Mouse (Mus musculus): ENCODE results near the gene Antxr2. TPM values are rescaled to one million over a fixed set of nuclear protein-coding genes. Genes with fewer than 3 reads are reported as not detected.

Gene Antxr2
- polyA plus RNA-seq, 1 experiment from 2014 or later, result 34.1 TPM

- Histone ChIP-seq H3K9me3 (no peaks in the 10 kb centered on the region), H3K4me2 (no peak overlapping the region), H3K27me3 (no peaks in the 10 kb centered on the region), H3K36me3 (peaks cover 5% of the 10 kb centered on the region; the same call in 1 of the 2 replicates), H3K9ac (no peak overlapping the region), H3K4me1 (0 out of 2 replicates have a peak, but pooled peaks cover 3% of the 10 kb centered on the region), H3K4me3 (no peak overlapping the region), H3K27ac (no peak overlapping the region)
- no peak for ATAC-seq (ENCODE audit: borderline replicate concordance, extremely low read depth, low FRiP score, low TSS enrichment)
- WGBS, result 95% methylated on average over 9 of the region's 9 CpGs
Observed at GRCm38 (mm10) chr5:97983375-97983774, 47.5 kb downstream of the Antxr2 start.

- H3K27me3 ChIP-seq, result no peaks in the 10 kb centered on the region
- 38% methylated on average over 14 of the region's 14 CpGs for WGBS
- ATAC-seq (ENCODE audit: borderline replicate concordance, extremely low read depth, low FRiP score, low TSS enrichment), result no peak
- H3K9ac ChIP-seq, result no peak overlapping the region
- 0 out of 2 replicates have a peak, but pooled peaks cover 3% of the 10 kb centered on the region for H3K4me1 ChIP-seq
- H3K4me2 ChIP-seq, result peak overlapping the region; percentile 22; the same call in 1 of the 2 replicates
- H3K4me3 ChIP-seq, result no peak overlapping the region
- H3K9me3 ChIP-seq, result no peaks in the 10 kb centered on the region
- H3K36me3 ChIP-seq, result no peaks in the 10 kb centered on the region; the same call in 1 of the 2 replicates
- H3K27ac ChIP-seq, result no peak overlapping the region; the same call in 1 of the 2 replicates
Observed at GRCm38 (mm10) chr5:97980472-97980871, 50.4 kb downstream of the Antxr2 start.

- Histone ChIP-seq H3K9ac (no peak overlapping the region), H3K36me3 (no peaks in the 10 kb centered on the region; the same call in 1 of the 2 replicates), H3K4me2 (no peak overlapping the region), H3K27ac (no peak overlapping the region), H3K4me1 (no peaks in the 10 kb centered on the region), H3K27me3 (no peaks in the 10 kb centered on the region), H3K9me3 (no peaks in the 10 kb centered on the region), H3K4me3 (no peak overlapping the region)
- WGBS, result 65% methylated on average over 1 of the region's 1 CpGs
- no peak for ATAC-seq (ENCODE audit: borderline replicate concordance, extremely low read depth, low FRiP score, low TSS enrichment)
Observed at GRCm38 (mm10) chr5:97973293-97973692, 57.5 kb downstream of the Antxr2 start.

GRCm38 (mm10) chr5:97972029-97972428 lies 58.8 kb downstream of the Antxr2 start:
- H3K4me2 ChIP-seq, result no peak overlapping the region
- H3K4me1 ChIP-seq, result no peaks in the 10 kb centered on the region
- no peaks in the 10 kb centered on the region for H3K36me3 ChIP-seq
- no peak overlapping the region for H3K4me3 ChIP-seq
- H3K27me3 ChIP-seq, result no peaks in the 10 kb centered on the region
- ATAC-seq (ENCODE audit: borderline replicate concordance, extremely low read depth, low FRiP score, low TSS enrichment), result no peak
- H3K9ac ChIP-seq, result no peak overlapping the region
- H3K9me3 ChIP-seq, result no peaks in the 10 kb centered on the region
- WGBS, result 89% methylated on average over 4 of the region's 4 CpGs
- H3K27ac ChIP-seq, result no peak overlapping the region

- ATAC-seq (ENCODE audit: borderline replicate concordance, extremely low read depth, low FRiP score, low TSS enrichment), result no peak
- no peaks in the 10 kb centered on the region for H3K27me3 ChIP-seq
Observed at GRCm38 (mm10) chr5:97971236-97971635, 59.6 kb downstream of the Antxr2 start.

GRCm38 (mm10) chr5:97967044-97967443 lies 63.8 kb downstream of the Antxr2 start:
- 76% methylated on average over 5 of the region's 5 CpGs for WGBS
- Histone ChIP-seq H3K27ac (no peak overlapping the region), H3K36me3 (0 out of 2 replicates have a peak, but pooled peaks cover 3% of the 10 kb centered on the region), H3K9me3 (no peaks in the 10 kb centered on the region), H3K27me3 (no peaks in the 10 kb centered on the region), H3K4me1 (no peaks in the 10 kb centered on the region), H3K4me2 (no peak overlapping the region), H3K4me3 (no peak overlapping the region), H3K9ac (no peak overlapping the region)
- ATAC-seq (ENCODE audit: borderline replicate concordance, extremely low read depth, low FRiP score, low TSS enrichment), result no peak

More at GRCm38 (mm10) chr5:97971236-97971635, 59.6 kb downstream of the Antxr2 start:
- H3K4me2 ChIP-seq, result no peak overlapping the region
- whole genome bisulfite sequencing, result 44% methylated on average over 3 of the region's 3 CpGs
- H3K9ac ChIP-seq, result no peak overlapping the region
- no peak overlapping the region for H3K4me3 ChIP-seq
- H3K36me3 ChIP-seq, result no peaks in the 10 kb centered on the region
- no peaks in the 10 kb centered on the region for H3K4me1 ChIP-seq
- no peaks in the 10 kb centered on the region for H3K9me3 ChIP-seq
- no peak overlapping the region for H3K27ac ChIP-seq

- Histone ChIP-seq H3K27ac (no peak overlapping the region), H3K4me1 (no peaks in the 10 kb centered on the region), H3K27me3 (no peaks in the 10 kb centered on the region), H3K36me3 (0 out of 2 replicates have a peak, but pooled peaks cover 3% of the 10 kb centered on the region), H3K9me3 (no peaks in the 10 kb centered on the region), H3K4me3 (no peak overlapping the region), H3K9ac (no peak overlapping the region), H3K4me2 (no peak overlapping the region)
- ATAC-seq (ENCODE audit: borderline replicate concordance, extremely low read depth, low FRiP score, low TSS enrichment), result no peak
Observed at GRCm38 (mm10) chr5:97966101-97966500, 64.7 kb downstream of the Antxr2 start.

- Histone ChIP-seq H3K4me3 (no peak overlapping the region), H3K9ac (no peak overlapping the region), H3K27ac (no peak overlapping the region), H3K9me3 (no peaks in the 10 kb centered on the region), H3K4me1 (no peaks in the 10 kb centered on the region), H3K4me2 (no peak overlapping the region), H3K27me3 (no peaks in the 10 kb centered on the region), H3K36me3 (peaks cover 11% of the 10 kb centered on the region; the same call in 1 of the 2 replicates)
- 62% methylated on average over 2 of the region's 2 CpGs for WGBS
- ATAC-seq (ENCODE audit: borderline replicate concordance, extremely low read depth, low FRiP score, low TSS enrichment), result no peak
Observed at GRCm38 (mm10) chr5:97964444-97964843, 66.4 kb downstream of the Antxr2 start.

- whole genome bisulfite sequencing, result 81% methylated on average over 3 of the region's 3 CpGs
- no peaks in the 10 kb centered on the region for H3K9me3 ChIP-seq
- no peak for ATAC-seq (ENCODE audit: borderline replicate concordance, extremely low read depth, low FRiP score, low TSS enrichment)
- H3K36me3 ChIP-seq, result peaks cover 11% of the 10 kb centered on the region; the same call in 1 of the 2 replicates
- no peak overlapping the region for H3K9ac ChIP-seq
- H3K4me3 ChIP-seq, result no peak overlapping the region
- no peaks in the 10 kb centered on the region for H3K27me3 ChIP-seq
- no peaks in the 10 kb centered on the region for H3K4me1 ChIP-seq
- H3K4me2 ChIP-seq, result no peak overlapping the region
- no peak overlapping the region for H3K27ac ChIP-seq
Observed at GRCm38 (mm10) chr5:97962512-97962911, 68.3 kb downstream of the Antxr2 start.

GRCm38 (mm10) chr5:97961786-97962185 lies 69.1 kb downstream of the Antxr2 start:
- Histone ChIP-seq H3K36me3 (peaks cover 11% of the 10 kb centered on the region; the same call in 1 of the 2 replicates), H3K4me2 (no peak overlapping the region), H3K9ac (no peak overlapping the region), H3K4me1 (no peaks in the 10 kb centered on the region), H3K27ac (peak overlapping the region; percentile 54), H3K9me3 (no peaks in the 10 kb centered on the region), H3K4me3 (no peak overlapping the region), H3K27me3 (no peaks in the 10 kb centered on the region)
- no peak for ATAC-seq (ENCODE audit: borderline replicate concordance, extremely low read depth, low FRiP score, low TSS enrichment)
- 66% methylated on average over 7 of the region's 7 CpGs for WGBS

GRCm38 (mm10) chr5:97959651-97960050 lies 71.2 kb downstream of the Antxr2 start:
- WGBS, result 43% methylated on average over 2 of the region's 2 CpGs
- no peak overlapping the region for H3K27ac ChIP-seq
- no peak overlapping the region for H3K4me3 ChIP-seq
- H3K4me2 ChIP-seq, result no peak overlapping the region
- no peaks in the 10 kb centered on the region for H3K27me3 ChIP-seq
- no peak overlapping the region for H3K9ac ChIP-seq
- H3K9me3 ChIP-seq, result no peaks in the 10 kb centered on the region
- H3K4me1 ChIP-seq, result 0 out of 2 replicates have a peak, but pooled peaks cover 5% of the 10 kb centered on the region
- H3K36me3 ChIP-seq, result peaks cover 11% of the 10 kb centered on the region; the same call in 1 of the 2 replicates
- no peak for ATAC-seq (ENCODE audit: borderline replicate concordance, extremely low read depth, low FRiP score, low TSS enrichment)

- Histone ChIP-seq H3K9me3 (no peaks in the 10 kb centered on the region), H3K4me3 (no peak overlapping the region), H3K4me2 (no peak overlapping the region), H3K9ac (no peak overlapping the region), H3K36me3 (peaks cover 11% of the 10 kb centered on the region; the same call in 1 of the 2 replicates), H3K4me1 (0 out of 2 replicates have a peak, but pooled peaks cover 6% of the 10 kb centered on the region), H3K27me3 (no peaks in the 10 kb centered on the region), H3K27ac (no peak overlapping the region)
- ATAC-seq (ENCODE audit: borderline replicate concordance, extremely low read depth, low FRiP score, low TSS enrichment), result no peak
- WGBS, result 75% methylated on average over 3 of the region's 3 CpGs
Observed at GRCm38 (mm10) chr5:97959010-97959409, 71.8 kb downstream of the Antxr2 start.

Data from lung, embryonic 15.5 days (tissue).